Mouse (Mus musculus): Measurements from ENCODE around the gene Ggt6.

GRCm38 (mm10) chr11:72484549-72484948, 49.2 kb downstream of the Ggt6 start:
- TF ChIP-seq CTCF (IDR thresholded peaks at IDR 0.05) (no peak), EP300 (IDR thresholded peaks at IDR 0.05; ENCODE audit: insufficient read depth, low read depth, low read length) (no peak)
